8 mouse cellular contexts compared by ENCODE assay signal in the genomic region with DNA sequence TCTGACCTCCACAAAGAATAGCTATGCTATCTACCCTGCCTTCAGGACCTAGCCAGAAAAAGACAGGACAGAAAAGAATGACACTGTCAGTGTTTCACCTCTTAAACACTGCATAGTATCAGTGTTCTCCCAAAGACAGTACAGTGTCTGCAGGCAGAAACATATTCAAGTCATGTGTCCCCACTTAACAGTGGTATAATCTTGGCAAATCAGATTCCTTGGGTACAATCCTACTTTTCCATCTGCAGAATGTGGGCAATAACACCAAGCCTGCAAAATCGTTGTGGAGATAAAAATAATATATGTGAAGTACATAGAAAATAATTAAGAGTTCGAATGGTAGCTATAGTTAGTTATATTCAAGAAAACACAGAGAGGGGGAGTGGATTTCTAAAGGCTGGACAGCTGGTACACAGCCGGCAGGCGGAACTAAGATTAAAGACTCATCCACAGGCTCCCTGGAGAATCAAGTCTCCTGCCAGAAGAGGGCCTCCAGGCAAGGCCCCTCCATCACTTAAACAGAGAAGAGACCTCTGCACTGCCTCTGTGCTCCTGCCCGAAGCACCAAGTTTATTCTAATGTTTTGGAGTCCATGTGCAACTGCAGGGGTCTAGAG. TPM values are rescaled to one million over a fixed set of nuclear protein-coding genes. Genes with fewer than 3 reads are reported as not detected.
A peak's percentile ranks its signal among the peaks of the same experiment; 100 is the strongest.
DNase-seq lines count a peak whose midpoint lies in the region; ATAC-seq lines count a peak whose summit lies in the region.
"Had no signal": no experiment of that assay in that cellular context is flagged by ENCODE, and none has a peak within 500 bp of the region (broad histone marks: within the 10 kb centered on the region; RNA-seq: fewer than 3 reads in every experiment).

No protein-coding gene starts in this region.

- H3K27ac ChIP-seq in lung, embryonic 16.5 days (ENCODE audit: low read length) = no peak overlapping the region
- no peak overlapping the region for H3K27ac ChIP-seq in midbrain, embryonic 13.5 days
- H3K27ac ChIP-seq in hindbrain, embryonic 11.5 days (ENCODE audit: low read depth, low read length) = no peak overlapping the region
- H3K27ac ChIP-seq: liver, embryonic 15.5 days had no signal

- peak; percentile 14 for DNase-seq in urinary bladder, postnatal 14 days (ENCODE audit: low spot score)
- DNase-seq in urinary bladder, postnatal 10 days (ENCODE audit: low spot score) = no peak
- peak; percentile 19 to 26 for DNase-seq in gastrocnemius, postnatal 4 days (ENCODE audit: low spot score in 2 of 2)
- DNase-seq in thymus, postnatal 36 days = no peak
- no peak for DNase-seq in hindbrain, embryonic 11.5 days (ENCODE audit: low spot score)

- ATAC-seq in lung, embryonic 16.5 days (ENCODE audit: low read depth) = peak; percentile 49; the same call in 1 of the 2 replicates
- ATAC-seq in midbrain, embryonic 13.5 days = no peak
- ATAC-seq in hindbrain, embryonic 11.5 days (ENCODE audit: low FRiP score) = no peak

- no peaks in the 10 kb centered on the region for H3K36me3 ChIP-seq in lung, embryonic 16.5 days (ENCODE audit: control insufficient read depth, insufficient read depth, low read length)
- no peaks in the 10 kb centered on the region for H3K36me3 ChIP-seq in midbrain, embryonic 13.5 days
- H3K36me3 ChIP-seq in hindbrain, embryonic 11.5 days (ENCODE audit: control insufficient read depth, insufficient read depth, low read length) = no peaks in the 10 kb centered on the region
- H3K36me3 ChIP-seq: liver, embryonic 15.5 days had no signal

- H3K4me2 ChIP-seq in lung, embryonic 16.5 days (ENCODE audit: low read depth, low read length) = no peak overlapping the region
- H3K4me2 ChIP-seq in midbrain, embryonic 13.5 days (replicated peaks) = no peak overlapping the region
- no peak overlapping the region for H3K4me2 ChIP-seq in hindbrain, embryonic 11.5 days (replicated peaks; ENCODE audit: low read depth, low read length)
- H3K4me2 ChIP-seq: liver, embryonic 15.5 days had no signal

- H3K9me3 ChIP-seq in lung, embryonic 16.5 days (ENCODE audit: control insufficient read depth, low read length) = no peaks in the 10 kb centered on the region
- no peaks in the 10 kb centered on the region for H3K9me3 ChIP-seq in midbrain, embryonic 13.5 days
- no peaks in the 10 kb centered on the region for H3K9me3 ChIP-seq in hindbrain, embryonic 11.5 days (ENCODE audit: control insufficient read depth, low read length)
- H3K9me3 ChIP-seq: liver, embryonic 15.5 days had no signal

- H3K27me3 ChIP-seq in lung, embryonic 16.5 days (ENCODE audit: control insufficient read depth, insufficient read depth, low read depth, low read length) = no peaks in the 10 kb centered on the region
- no peaks in the 10 kb centered on the region for H3K27me3 ChIP-seq in midbrain, embryonic 13.5 days
- no peaks in the 10 kb centered on the region for H3K27me3 ChIP-seq in hindbrain, embryonic 11.5 days (ENCODE audit: control insufficient read depth, insufficient read depth, low read length)
- H3K27me3 ChIP-seq: liver, embryonic 15.5 days had no signal

- H3K4me3 ChIP-seq in lung, embryonic 16.5 days (ENCODE audit: low read length) = no peak overlapping the region
- H3K4me3 ChIP-seq in midbrain, embryonic 13.5 days (replicated peaks) = no peak overlapping the region
- no peak overlapping the region for H3K4me3 ChIP-seq in hindbrain, embryonic 11.5 days (ENCODE audit: low read depth, low read length)
- H3K4me3 ChIP-seq: liver, embryonic 15.5 days had no signal

- WGBS in lung, embryonic 16.5 days = 59% methylated on average over 5 of the region's 5 CpGs
- WGBS in midbrain, embryonic 13.5 days = 62% methylated on average over 5 of the region's 5 CpGs
- WGBS in hindbrain, embryonic 11.5 days = 70% methylated on average over 5 of the region's 5 CpGs

- H3K4me1 ChIP-seq in lung, embryonic 16.5 days (replicated peaks; ENCODE audit: control insufficient read depth, insufficient read depth, low read length) = 0 out of 2 replicates have a peak, but pooled peaks cover 3% of the 10 kb centered on the region
- H3K4me1 ChIP-seq in midbrain, embryonic 13.5 days (replicated peaks) = no peaks in the 10 kb centered on the region
- H3K4me1 ChIP-seq in hindbrain, embryonic 11.5 days (replicated peaks; ENCODE audit: control insufficient read depth, insufficient read depth, low read length) = no peaks in the 10 kb centered on the region
- H3K4me1 ChIP-seq: liver, embryonic 15.5 days had no signal

- H3K9ac ChIP-seq in lung, embryonic 16.5 days (ENCODE audit: low read length) = no peak overlapping the region
- no peak overlapping the region for H3K9ac ChIP-seq in midbrain, embryonic 13.5 days (replicated peaks)
- no peak overlapping the region for H3K9ac ChIP-seq in hindbrain, embryonic 11.5 days (ENCODE audit: low read depth, low read length)
- H3K9ac ChIP-seq: liver, embryonic 15.5 days had no signal

RNA-seq across cellular contexts. Expression of gene Cd34, which starts 53.4 kb away (rescaled TPM):
- total RNA-seq in gastrocnemius, postnatal 4 days (2021) = 100 to 1,000 TPM; 225 to 262 TPM
- polyA plus RNA-seq in lung, embryonic 16.5 days (2015; fragmentation: Nextera tagmentation; extraction: Ambion mirVana) = 205 and 212 TPM in 2 replicates
- polyA plus RNA-seq in midbrain, embryonic 13.5 days (2015; fragmentation: Nextera tagmentation; extraction: Ambion mirVana) = 30.2 and 34.0 TPM in 2 replicates
- polyA plus RNA-seq in hindbrain, embryonic 11.5 days (2014; fragmentation: Nextera tagmentation; extraction: Ambion mirVana) = 55.3 and 58.3 TPM in 2 replicates

Comparison
In these comparisons a context has a peak if more than half of its experiments do, and no peak if none do; other contexts are left out.
1. DNase-seq: peak in urinary bladder, postnatal 14 days (single experiment) and gastrocnemius, postnatal 4 days (2 of 2); none in urinary bladder, postnatal 10 days (single experiment), thymus, postnatal 36 days (0 of 2) and hindbrain, embryonic 11.5 days (single experiment).